ENCODE assay signal across 8 mouse cellular contexts in the genomic region with DNA sequence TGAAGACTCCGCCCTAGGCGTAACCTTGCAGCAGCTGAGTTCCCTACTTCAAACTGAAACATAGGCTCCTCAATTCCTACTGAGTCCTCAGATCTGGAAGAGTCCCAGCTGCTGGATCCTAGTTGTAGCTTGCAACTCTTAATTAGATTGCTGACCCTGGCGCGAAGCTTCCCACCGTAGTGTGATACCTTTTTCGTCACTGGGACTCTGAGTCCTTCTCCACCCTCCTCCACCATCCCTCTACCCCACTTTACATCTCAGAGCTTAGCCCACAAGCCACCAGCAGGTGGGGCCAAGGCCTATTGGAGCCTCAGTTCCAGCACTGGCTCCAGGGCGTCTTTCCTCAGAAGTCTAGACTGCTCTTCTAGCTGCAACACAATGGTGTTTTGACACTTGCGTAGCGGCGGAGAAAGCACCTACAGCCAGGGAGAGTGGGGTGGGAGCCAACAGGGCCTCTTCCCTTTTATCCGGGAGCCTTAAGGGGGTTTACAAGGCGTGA. TPM values are rescaled to one million over a fixed set of nuclear protein-coding genes. Genes with fewer than 3 reads are reported as not detected.
DNase-seq lines count a peak whose midpoint lies in the region; ATAC-seq lines count a peak whose summit lies in the region.

A gene (minus strand): TSS at position 246 of the 499 bp plus-strand sequence.

- H3K9me3 ChIP-seq in hindbrain, embryonic 11.5 days (ENCODE audit: control insufficient read depth, low read length): no peaks in the 10 kb centered on the region

- WGBS in hindbrain, embryonic 11.5 days: 0% methylated on average over 12 of the region's 12 CpGs

- H3K27ac ChIP-seq in hindbrain, embryonic 11.5 days (ENCODE audit: low read depth, low read length): peak within 1 kb of the TSS; percentile 92

- no peaks in the 10 kb centered on the region for H3K27me3 ChIP-seq in hindbrain, embryonic 11.5 days (ENCODE audit: control insufficient read depth, insufficient read depth, low read length)

- H3K36me3 ChIP-seq in hindbrain, embryonic 11.5 days (ENCODE audit: control insufficient read depth, insufficient read depth, low read length): no peaks in the 10 kb centered on the region

- peak; percentile 94 for DNase-seq in NIH3T3 (ENCODE audit: low read depth)
- DNase-seq in cerebellum, adult 9-11 months: peak; percentile 92
- DNase-seq in frontal cortex, adult 2 months (ENCODE audit: extremely low spot score in 1 of 2, low spot score in 1 of 2): peak; percentile 82 to 89
- peak; percentile 87 for DNase-seq in hindbrain, embryonic 11.5 days (ENCODE audit: low spot score)
- DNase-seq in layer of hippocampus, postnatal 10 days (ENCODE audit: low spot score in 2 of 2): peak; percentile 82 to 88
- DNase-seq in lung, postnatal 10 days: peak; percentile 95
- peak; percentile 84 for DNase-seq in ovary, postnatal 36 days (ENCODE audit: low spot score)
- DNase-seq in thymus, postnatal 25 days: peak; percentile 93

- peak within 1 kb of the TSS; percentile 82 for H3K4me2 ChIP-seq in hindbrain, embryonic 11.5 days (replicated peaks; ENCODE audit: low read depth, low read length)

- peak within 1 kb of the TSS; percentile 61 for H3K4me3 ChIP-seq in hindbrain, embryonic 11.5 days (ENCODE audit: low read depth, low read length)

- peak within 1 kb of the TSS; percentile 86 for H3K9ac ChIP-seq in hindbrain, embryonic 11.5 days (ENCODE audit: low read depth, low read length)

- peak; percentile 61 for ATAC-seq in hindbrain, embryonic 11.5 days (ENCODE audit: low FRiP score)

- H3K4me1 ChIP-seq in hindbrain, embryonic 11.5 days (replicated peaks; ENCODE audit: control insufficient read depth, insufficient read depth, low read length): peaks cover 12% of the 10 kb centered on the region

RNA-seq across cellular contexts. Expression of the gene that starts here (rescaled TPM):
- polyA plus RNA-seq in frontal cortex, adult 2 months (2012; rRNA removed): 25.0 and 26.1 TPM in 2 replicates
- 23.5 and 23.9 TPM in 2 replicates for polyA plus RNA-seq in hindbrain, embryonic 11.5 days (2014; fragmentation: Nextera tagmentation; extraction: Ambion mirVana)
- total RNA-seq in layer of hippocampus, postnatal 10 days (2021): 10 to 100 TPM; 15.0 to 16.3 TPM

Comparison
In these comparisons a context has a peak if more than half of its experiments do, and no peak if none do; other contexts are left out.
1. Peak in every context shown above with its lines: DNase-seq, ATAC-seq, H3K4me3 ChIP-seq and H3K27ac ChIP-seq.